Mouse (Mus musculus) MEL (cell line): ENCODE data around the gene Arsb.

Source experiments
- CHD1 ChIP-seq: IDR thresholded peaks from 2 replicates; pipeline ENCODE4 v1.6.1; 2012; ENCODE audit warnings: low read depth, mild to moderate bottlenecking, inconsistent platforms, low read length, improper control_type of control experiment
- CHD2 ChIP-seq: IDR thresholded peaks from 2 replicates; pipeline ENCODE4 v1.6.1; 2011; ENCODE audit warnings: low read length, improper control_type of control experiment
- CTCF ChIP-seq, 3 experiments: IDR thresholded peaks in 2 of 3; conservative IDR thresholded peaks in 1 of 3; 2 replicates each; pipeline ENCODE4 v1.5.1; 2011 to 2012; ENCODE audit warnings: low read length in 3 of 3, low read depth in 2 of 3, mild to moderate bottlenecking in 2 of 3, improper control_type of control experiment in 1 of 3, inconsistent platforms in 1 of 3, mixed read lengths in 1 of 3, moderate library complexity in 1 of 3; ENCODE audit not compliant: control insufficient read depth in 1 of 3, insufficient read depth in 1 of 3, poor library complexity in 1 of 3, severe bottlenecking in 1 of 3
- E2F4 ChIP-seq: IDR thresholded peaks from 2 replicates; pipeline ENCODE4 v1.6.1; 2011; ENCODE audit warnings: low read depth, low read length, improper control_type of control experiment, borderline replicate concordance
- MAFK ChIP-seq: IDR thresholded peaks from 2 replicates; pipeline ENCODE4 v1.6.1; 2011; ENCODE audit warnings: low read depth, mild to moderate bottlenecking, low read length, improper control_type of control experiment, borderline replicate concordance
- POLR2A ChIP-seq, 2 experiments: IDR thresholded peaks; 2 replicates each; pipeline ENCODE4 v1.6.1; 2011 to 2012; ENCODE audit warnings: low read length in 2 of 2, mild to moderate bottlenecking in 2 of 2, control low read depth in 1 of 2, improper control_type of control experiment in 1 of 2, low read depth in 1 of 2, moderate library complexity in 1 of 2; ENCODE audit not compliant: control insufficient read depth in 1 of 2, insufficient read depth in 1 of 2, poor library complexity in 1 of 2
- POLR2AphosphoS2 ChIP-seq: IDR thresholded peaks from 2 replicates; pipeline ENCODE4 v1.6.1; 2011; ENCODE audit warnings: low read length, improper control_type of control experiment

DNA sequence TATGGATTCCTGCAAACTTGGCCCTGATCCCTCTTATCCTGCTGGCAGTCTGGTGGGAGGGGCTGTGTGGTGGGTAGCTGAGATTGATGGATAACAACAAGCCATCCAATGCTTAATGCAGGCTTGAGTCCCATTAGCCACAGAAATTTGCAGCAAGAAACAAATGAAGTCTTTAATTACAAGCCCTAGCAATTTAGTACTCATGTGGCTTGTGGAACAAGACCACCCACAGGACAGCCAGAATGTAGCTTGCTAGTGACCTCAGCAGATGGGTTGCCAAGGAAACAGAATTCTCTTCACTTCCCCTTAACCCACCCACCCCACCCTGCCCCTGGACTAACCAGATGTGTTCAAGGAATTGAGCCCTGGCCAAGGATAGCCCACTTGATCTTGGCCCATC, 194.8 kb downstream of the Arsb start:
- no peak for TF ChIP-seq CHD1
- TF ChIP-seq POLR2AphosphoS2, result no peak
- TF ChIP-seq POLR2A (IDR thresholded peaks at IDR 0.05; ENCODE audit: control insufficient read depth in 1 of 2, insufficient read depth in 1 of 2, low read depth in 1 of 2, low read length in 2 of 2, poor library complexity in 1 of 2), result no peak
- no peak for TF ChIP-seq E2F4
- TF ChIP-seq CHD2, result no peak
- TF ChIP-seq CTCF (IDR thresholded peaks at IDR 0.05 in 2 of 3, conservative IDR thresholded peaks at IDR 0.05 in 1 of 3; ENCODE audit: control insufficient read depth in 1 of 3, insufficient read depth in 1 of 3, low read depth in 2 of 3, low read length in 3 of 3, poor library complexity in 1 of 3, severe bottlenecking in 1 of 3), result no peak
- TF ChIP-seq MAFK, result no peak
